Mouse (Mus musculus): Measurements from ENCODE around the gene Susd2. TPM values are rescaled to one million over a fixed set of nuclear protein-coding genes. Genes with fewer than 3 reads are reported as not detected.

The Susd2 gene
- polyA plus RNA-seq (2021; fragmentation: Nextera tagmentation): 0.92 and 1.4 TPM in 2 replicates
- long read RNA-seq, experiment 1, partial matches to known transcripts: 1 of 1 reads
- long read RNA-seq, experiment 1, other reads (novel, unspliced or antisense): 0 of 1 reads
- long read RNA-seq, experiment 2, transcript Susd2-202 (15 exons, 3,151 nt): major isoform, 19 of 28 reads
- long read RNA-seq, experiment 2, partial matches to known transcripts: 3 of 28 reads
- long read RNA-seq, experiment 2, other reads (novel, unspliced or antisense): 3 of 28 reads

GRCm38 (mm10) chr10:75643741-75644343 lies at the start of gene Susd2:
Gene Susd2 (minus strand): TSS chr10:75644008.

DNA sequence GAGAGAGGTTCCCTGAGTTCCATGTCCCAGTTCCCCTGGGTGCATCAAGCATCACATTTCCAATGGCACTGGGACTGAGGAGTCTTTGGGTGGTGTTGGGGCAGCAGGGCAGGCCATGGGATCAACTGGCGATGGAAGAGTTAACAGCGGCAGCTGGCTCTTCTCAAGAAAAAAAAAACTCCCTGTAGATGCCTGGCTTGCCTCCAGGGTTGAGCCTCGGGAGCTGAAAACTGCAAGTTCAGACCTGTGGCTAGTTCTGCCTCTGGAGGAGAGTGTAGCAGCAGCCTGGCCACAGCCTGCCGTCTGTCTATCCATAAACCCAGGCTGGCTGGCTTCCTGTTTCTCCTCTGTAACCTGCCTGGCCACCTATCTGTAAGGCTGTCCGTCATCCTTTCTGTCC lies 54.7 kb downstream of the Susd2 start, which contains the start of gene Ggt5:
Gene Ggt5 (plus strand): TSS at position 212 of the 400 bp plus-strand sequence.

Other genes with a start within 250 kb of the Susd2 start
- 0.08 and 0.63 TPM in 2 replicates for gene Upb1, start 242.9 kb downstream of the Susd2 start, polyA plus RNA-seq (2021; fragmentation: Nextera tagmentation)
- 84.9 and 85.0 TPM in 2 replicates for gene Snrpd3, start 126.5 kb downstream of the Susd2 start, polyA plus RNA-seq (2021; fragmentation: Nextera tagmentation)
- gene Gucd1, start 126.0 kb downstream of the Susd2 start, polyA plus RNA-seq (2021; fragmentation: Nextera tagmentation): 6.4 and 6.5 TPM in 2 replicates
- 1.3 and 1.7 TPM in 2 replicates for gene Lrrc75b, start 83.7 kb downstream of the Susd2 start, polyA plus RNA-seq (2021; fragmentation: Nextera tagmentation)
- 2.2 and 2.7 TPM in 2 replicates for gene Ggt1, start 82.4 kb downstream of the Susd2 start, polyA plus RNA-seq (2021; fragmentation: Nextera tagmentation)
- gene Ggt5, start 54.7 kb downstream of the Susd2 start, polyA plus RNA-seq (2021; fragmentation: Nextera tagmentation): 0.77 and 1.4 TPM in 2 replicates
- gene Cabin1, start 120.3 kb upstream of the Susd2 start, polyA plus RNA-seq (2021; fragmentation: Nextera tagmentation): 15.1 and 22.2 TPM in 2 replicates
- 194 and 202 TPM in 2 replicates for gene Ddt, start 129.4 kb upstream of the Susd2 start, polyA plus RNA-seq (2021; fragmentation: Nextera tagmentation)
- not detected in 2 replicates for gene Gm20441, start 136.9 kb upstream of the Susd2 start, polyA plus RNA-seq (2021; fragmentation: Nextera tagmentation)
- 8.2 and 13.6 TPM in 2 replicates for gene Gstt3, start 137.4 kb upstream of the Susd2 start, polyA plus RNA-seq (2021; fragmentation: Nextera tagmentation)
- gene Gstt1, start 154.6 kb upstream of the Susd2 start, polyA plus RNA-seq (2021; fragmentation: Nextera tagmentation): 38.2 and 46.0 TPM in 2 replicates
- not detected in 2 replicates for gene Gstt4, start 178.5 kb upstream of the Susd2 start, polyA plus RNA-seq (2021; fragmentation: Nextera tagmentation)
- gene Gstt2, start 193.4 kb upstream of the Susd2 start, polyA plus RNA-seq (2021; fragmentation: Nextera tagmentation): 5.4 and 8.1 TPM in 2 replicates
- gene Mif, start 216.2 kb upstream of the Susd2 start, polyA plus RNA-seq (2021; fragmentation: Nextera tagmentation): 1,436 and 1,590 TPM in 2 replicates
- 2.1 and 2.3 TPM in 2 replicates for gene Derl3, start 249.4 kb upstream of the Susd2 start, polyA plus RNA-seq (2021; fragmentation: Nextera tagmentation)